Mouse (Mus musculus) hindbrain, embryonic 14.5 days (tissue): ENCODE measurements around the gene Golga2. TPM values are rescaled to one million over a fixed set of nuclear protein-coding genes. Genes with fewer than 3 reads are reported as not detected.

ENCODE experiments used
- ATAC-seq: fragments of 200-750 bp; cut with Nextera tagmentation; 2 replicates; pipeline ENCODE4 v1.8.0; 2017; ENCODE audit warnings: moderate number of reproducible peaks, mild to moderate bottlenecking, moderate TSS enrichment, moderate library complexity; ENCODE audit not compliant: low FRiP score
- DNase-seq: peaks from one replicate; pipeline ENCODE4 v3.0.0-alpha.2; 2015; ENCODE audit warnings: low spot score
- H3K27ac ChIP-seq: fragments of 300-500 bp; sonication (generic); 2 replicates; pipeline ENCODE4 v1.5.1; 2014; ENCODE audit warnings: mild to moderate bottlenecking, moderate library complexity
- H3K27me3 ChIP-seq: fragments of 300-500 bp; sonication (generic); 2 replicates; pipeline ENCODE4 v1.6.1; 2014; ENCODE audit warnings: mild to moderate bottlenecking, low read length, mixed read lengths; ENCODE audit not compliant: control insufficient read depth, insufficient read depth
- H3K36me3 ChIP-seq: fragments of 300-500 bp; sonication (generic); replicated peaks from 2 replicates; pipeline ENCODE4 v1.6.1; 2014; ENCODE audit not compliant: control insufficient read depth, insufficient read depth
- H3K4me1 ChIP-seq: fragments of 300-500 bp; sonication (generic); replicated peaks from 2 replicates; pipeline ENCODE4 v1.6.1; 2014; ENCODE audit warnings: antibody characterized with exemption, low read length, mixed read lengths; ENCODE audit not compliant: control insufficient read depth, insufficient read depth
- H3K4me2 ChIP-seq: fragments of 300-500 bp; sonication (generic); replicated peaks from 2 replicates; pipeline ENCODE4 v1.6.1; 2014; ENCODE audit warnings: mild to moderate bottlenecking, moderate library complexity
- H3K4me3 ChIP-seq: fragments of 300-500 bp; sonication (generic); replicated peaks from 2 replicates; pipeline ENCODE4 v1.5.1; 2014; ENCODE audit warnings: mild to moderate bottlenecking, low read length
- H3K9ac ChIP-seq: fragments of 300-500 bp; sonication (generic); 2 replicates; pipeline ENCODE4 v1.6.1; 2014
- H3K9me3 ChIP-seq: fragments of 300-500 bp; sonication (generic); 2 replicates; pipeline ENCODE4 v1.6.1; 2016; ENCODE audit warnings: low read length; ENCODE audit not compliant: control insufficient read depth
- WGBS: fragments of 180-500 bp; shearing (Covaris S2); extraction: QIAGEN DNeasy Blood & Tissue Kit; methylation state at CpG from one replicate; pipeline ENCODE4 v1.1.7; 2014; 5-methylcytosine and 5-hydroxymethylcytosine counted together
- microRNA-seq: library from miRNA; unstranded; fragments of <30 nt; microRNA quantifications from one replicate; pipeline ENCODE4, GENCODE M21; 2016
- polyA plus RNA-seq: library from polyadenylated mRNA; unstranded; fragments of >200 nt; fragmentation: Nextera tagmentation; extraction: Ambion mirVana; gene quantifications from 2 replicates; pipeline ENCODE4 v1.2.1, GENCODE M21; 2014

The Golga2 gene
- polyA plus RNA-seq, 1 experiment from 2014 or later: 26.4 TPM

GRCm38 (mm10) chr2:32353007-32353542 is 65.9 kb downstream of the Golga2 start, which contains the start of gene Dnm1:
Gene Dnm1, minus strand, starts transcription at chr2:32353338.
- ATAC-seq: peak; percentile 71
- Histone ChIP-seq H3K9ac (peak within 1 kb of the TSS; percentile 96), H3K27me3 (no peaks in the 10 kb centered on the region), H3K9me3 (no peaks in the 10 kb centered on the region), H3K4me2 (peak within 1 kb of the TSS; percentile 76), H3K36me3 (peaks cover 14% of the 10 kb centered on the region), H3K27ac (peak within 1 kb of the TSS; percentile 97), H3K4me3 (peak within 1 kb of the TSS; percentile 89), H3K4me1 (peaks cover 24% of the 10 kb centered on the region)
- peak; percentile 96 for DNase-seq
- WGBS: under 1% methylated on average over 62 of the region's 63 CpGs

- H3K9me3 ChIP-seq: no peaks in the 10 kb centered on the region
- DNase-seq: no peak
- no peak overlapping the region for H3K9ac ChIP-seq
- peaks cover 6% of the 10 kb centered on the region; the same call in 1 of the 2 replicates for H3K36me3 ChIP-seq
- ATAC-seq: no peak
- no peak overlapping the region for H3K27ac ChIP-seq
- no peaks in the 10 kb centered on the region for H3K27me3 ChIP-seq
- WGBS: 74% methylated on average over 6 of the region's 6 CpGs
- peak overlapping the region; percentile 76; the same call in 1 of the 2 replicates for H3K4me2 ChIP-seq
- H3K4me1 ChIP-seq: peaks cover 24% of the 10 kb centered on the region
- peak overlapping the region; percentile 89; the same call in 1 of the 2 replicates for H3K4me3 ChIP-seq
Measured at GRCm38 (mm10) chr2:32353836-32354235, 66.7 kb downstream of the Golga2 start.

- WGBS: 87% methylated on average over 3 of the region's 3 CpGs
- Histone ChIP-seq H3K9ac (no peak overlapping the region), H3K4me3 (no peak overlapping the region), H3K4me1 (peaks cover 24% of the 10 kb centered on the region), H3K9me3 (no peaks in the 10 kb centered on the region), H3K27ac (no peak overlapping the region), H3K27me3 (no peaks in the 10 kb centered on the region), H3K4me2 (no peak overlapping the region), H3K36me3 (0 out of 2 replicates have a peak, but pooled peaks cover under 1% of the 10 kb centered on the region)
- DNase-seq: no peak
- ATAC-seq: no peak
Measured at GRCm38 (mm10) chr2:32354336-32354895, 67.2 kb downstream of the Golga2 start.

GRCm38 (mm10) chr2:32356216-32356615 is 69.0 kb downstream of the Golga2 start:
- Histone ChIP-seq H3K36me3 (no peaks in the 10 kb centered on the region), H3K4me2 (no peak overlapping the region), H3K9me3 (no peaks in the 10 kb centered on the region), H3K27me3 (0 out of 2 replicates have a peak, but pooled peaks cover under 1% of the 10 kb centered on the region), H3K27ac (no peak overlapping the region), H3K4me3 (no peak overlapping the region), H3K9ac (no peak overlapping the region), H3K4me1 (peaks cover 18% of the 10 kb centered on the region)
- WGBS: 86% methylated on average over 10 of the region's 10 CpGs
- no peak for DNase-seq
- no peak for ATAC-seq

Small RNA genes lying within 50 kb of the gene (microRNA-seq; reads per million reads assigned to microRNA genes)
- gene Gm23363 (not detected), gene Mir199b (100 reads per million, percentile 52 among the genes with 10 or more reads in this experiment)

Other genes starting within 250 kb of the Golga2 start
- gene Fam78a, start 202.5 kb upstream of the Golga2 start, polyA plus RNA-seq: 0.52 and 0.56 TPM in 2 replicates
- 22.4 and 27.5 TPM in 2 replicates for gene Plpp7, start 191.9 kb upstream of the Golga2 start, polyA plus RNA-seq
- 105 and 119 TPM in 2 replicates for gene Prrc2b, start 136.3 kb upstream of the Golga2 start, polyA plus RNA-seq
- 26.5 and 30.8 TPM in 2 replicates for gene Pomt1, start 50.8 kb upstream of the Golga2 start, polyA plus RNA-seq
- 76.0 and 86.5 TPM in 2 replicates for gene Uck1, start 27.2 kb upstream of the Golga2 start, polyA plus RNA-seq
- 192 and 221 TPM in 2 replicates for gene Swi5, start 691 bp downstream of the Golga2 start, polyA plus RNA-seq
- 47.5 and 49.1 TPM in 2 replicates for gene Ciz1, start 64.9 kb downstream of the Golga2 start, polyA plus RNA-seq
- gene Dnm1, start 66.0 kb downstream of the Golga2 start, polyA plus RNA-seq: 123 and 132 TPM in 2 replicates
- gene 1110008P14Rik, start 94.6 kb downstream of the Golga2 start, polyA plus RNA-seq: 170 and 175 TPM in 2 replicates
- 0.78 and 1.3 TPM in 2 replicates for gene Lcn2, start 100.9 kb downstream of the Golga2 start, polyA plus RNA-seq
- 58.1 and 58.9 TPM in 2 replicates for gene Ptges2, start 108.5 kb downstream of the Golga2 start, polyA plus RNA-seq
- gene Naif1, start 163.1 kb downstream of the Golga2 start, polyA plus RNA-seq: 5.3 TPM in 2 replicates
- gene Slc25a25, start 164.1 kb downstream of the Golga2 start, polyA plus RNA-seq: 39.2 and 42.9 TPM in 2 replicates
- gene Fam102a, start 247.9 kb downstream of the Golga2 start, polyA plus RNA-seq: 7.8 and 8.3 TPM in 2 replicates